Mouse (Mus musculus) adrenal gland, postnatal 25 days (tissue): ENCODE data around the gene Olfr747. TPM values are rescaled to one million over a fixed set of nuclear protein-coding genes. Genes with fewer than 3 reads are reported as not detected.
"Not testable (repeated sequence)": the region's sequence is repeated elsewhere in the genome, so short reads cannot be mapped to it uniquely, and the experiment has no call there.

Source experiments
- DNase-seq: peaks from one replicate; pipeline ENCODE4 v3.0.0; 2021; ENCODE audit warnings: mixed read lengths
- long read RNA-seq: library from polyadenylated mRNA; stranded (forward); transcript quantifications from one replicate; pipeline ENCODE4 v2.0.0, GENCODE M21; 2021
- total RNA-seq: library from RNA; stranded (reverse); gene quantifications from 2 replicates; pipeline ENCODE4 v1.2.3, GENCODE M21; 2021

The Olfr747 gene
- total RNA-seq, result not detected in 2 replicates
- long read RNA-seq, result 0 reads

DNA sequence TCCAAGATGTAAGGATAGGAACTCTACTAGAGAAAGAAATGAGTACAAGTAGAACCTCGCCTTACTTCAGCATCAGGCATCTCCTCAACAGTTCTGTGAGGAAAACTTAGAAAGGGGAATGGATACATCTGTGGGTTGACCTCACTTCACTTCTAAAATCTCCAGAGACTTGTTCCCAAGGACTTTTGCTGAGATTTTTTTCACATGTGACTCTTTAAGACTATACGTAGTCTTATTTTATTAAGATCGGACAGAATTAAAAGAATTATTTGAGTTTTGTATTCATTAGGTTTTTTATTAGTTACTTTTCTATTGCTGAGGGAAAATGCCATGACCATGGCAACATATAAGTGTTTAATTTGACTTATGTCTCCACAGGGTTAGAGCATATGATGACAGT lies at the start of gene Olfr747:
TSS of gene Olfr747 (minus strand) at position 101 of the 400 bp plus-strand sequence.
- DNase-seq, result no peak

DNA sequence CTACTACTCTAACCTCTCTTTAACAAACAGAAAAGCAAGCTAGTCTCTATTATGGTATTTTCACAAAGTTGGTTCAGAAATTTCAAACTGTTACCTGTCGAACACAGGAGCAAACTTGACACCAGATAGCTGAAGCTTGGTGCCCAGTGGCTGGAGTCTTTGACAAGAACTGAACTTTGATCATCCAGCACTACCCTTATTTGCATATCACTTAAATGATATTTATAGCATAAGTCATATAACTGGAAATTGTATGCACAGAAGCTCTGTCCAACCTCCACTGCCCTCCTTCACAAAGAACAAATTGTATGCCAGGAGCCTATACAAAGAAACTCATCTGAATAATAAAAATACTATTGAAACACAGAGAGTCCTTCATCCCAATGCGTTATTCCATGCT lies 48.6 kb upstream of the Olfr747 start:
- no peak for DNase-seq

DNA sequence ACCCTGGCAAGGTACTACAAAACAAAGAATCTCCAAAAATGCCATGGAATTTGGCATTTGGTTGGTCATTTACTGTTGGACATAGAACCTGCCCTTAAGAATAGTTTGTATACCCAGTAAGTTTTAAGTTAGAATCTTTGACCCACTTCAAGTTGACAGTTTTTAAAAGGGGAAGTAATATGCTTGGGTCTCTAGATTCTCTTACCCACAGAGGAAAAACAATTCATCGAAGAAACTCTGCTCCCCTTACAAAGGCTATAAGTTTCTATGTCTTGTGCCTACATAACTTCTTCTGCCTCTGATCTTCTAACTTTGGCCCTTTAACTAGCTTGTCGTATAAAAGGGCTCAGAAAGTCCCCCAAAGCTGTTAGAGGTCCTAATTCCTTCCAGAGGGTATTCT lies 47.3 kb upstream of the Olfr747 start:
- no peak for DNase-seq

DNA sequence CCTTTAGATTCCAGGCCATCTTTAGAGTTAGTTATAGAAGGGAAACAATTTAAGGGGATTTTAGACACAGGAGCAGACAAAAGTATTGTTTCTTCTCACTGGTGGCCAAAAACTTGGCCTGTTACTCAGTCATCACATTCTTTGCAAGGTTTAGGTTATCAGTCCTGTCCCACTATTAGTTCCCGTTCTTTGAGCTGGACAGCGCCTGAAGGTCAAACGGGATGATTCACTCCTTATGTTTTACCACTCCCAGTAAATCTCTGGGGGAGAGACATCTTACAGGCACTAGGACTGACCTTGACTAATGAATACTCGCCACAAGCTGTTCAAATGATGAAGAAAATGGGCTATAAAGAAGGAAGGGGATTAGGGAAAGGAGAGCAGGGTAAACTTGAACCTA lies 29.4 kb upstream of the Olfr747 start:
- DNase-seq, result peak; percentile 1

DNA sequence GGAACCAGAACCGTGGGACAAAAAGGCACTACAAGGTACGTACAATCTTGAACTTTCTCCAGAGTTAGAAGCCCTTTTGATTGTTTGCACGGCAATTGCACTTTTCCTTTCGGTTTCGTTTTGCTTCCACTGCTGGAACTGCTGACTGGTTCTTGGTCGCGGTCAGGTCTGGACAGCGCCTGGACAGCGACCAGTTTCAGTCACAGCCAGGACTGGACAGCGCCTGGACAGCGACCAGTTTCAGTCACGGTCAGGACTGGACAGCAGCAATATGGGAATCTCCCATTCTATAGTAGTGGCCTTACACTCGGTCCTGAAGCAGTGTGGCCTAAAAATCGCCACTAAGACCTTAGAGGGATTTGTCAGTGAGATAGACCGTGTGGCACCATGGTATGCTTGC lies 26.9 kb upstream of the Olfr747 start:
- DNase-seq, result not testable (repeated sequence)

DNA sequence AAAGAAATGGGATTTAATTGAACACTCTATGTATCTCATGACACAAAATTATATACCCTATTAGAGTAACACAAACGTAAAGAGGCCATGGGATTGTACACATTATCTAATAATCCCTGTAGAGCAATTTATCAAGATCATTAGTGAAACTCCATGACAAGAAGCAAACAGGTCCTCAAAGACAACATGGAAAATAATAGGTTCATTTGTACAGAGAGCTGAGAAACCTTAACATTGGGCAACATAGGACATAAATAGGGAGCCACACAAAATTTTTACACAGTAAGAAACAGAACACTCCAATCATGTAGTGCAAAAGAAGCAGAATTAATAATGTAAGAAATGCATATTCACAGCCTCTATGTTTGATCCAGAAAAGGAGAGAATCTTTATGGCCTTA lies 14.1 kb upstream of the Olfr747 start, which contains the start of gene Olfr748:
TSS of gene Olfr748 (plus strand) at position 301 of the 400 bp plus-strand sequence.
- no peak for DNase-seq

DNA sequence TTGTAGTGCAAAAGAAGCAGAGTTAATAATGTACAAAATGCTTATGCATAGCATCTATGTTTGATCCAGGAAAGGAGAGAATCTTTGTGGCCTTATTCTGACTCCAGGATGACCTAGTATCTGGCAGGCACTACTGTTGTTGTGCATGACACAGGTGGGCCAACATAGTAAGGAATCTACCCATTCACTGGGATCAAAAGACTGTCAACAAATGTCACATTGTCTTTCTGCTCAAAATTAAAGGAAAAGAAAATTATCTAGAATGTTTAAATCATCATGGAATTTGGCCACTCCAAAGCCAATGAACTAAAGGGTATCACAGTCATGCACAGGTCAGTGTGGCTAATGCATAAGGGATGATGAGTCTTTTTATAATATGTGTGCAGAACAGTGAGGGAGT lies 46.2 kb downstream of the Olfr747 start, which contains the start of gene Olfr746:
TSS of gene Olfr746 (plus strand) at position 301 of the 400 bp plus-strand sequence.
- DNase-seq, result no peak

DNA sequence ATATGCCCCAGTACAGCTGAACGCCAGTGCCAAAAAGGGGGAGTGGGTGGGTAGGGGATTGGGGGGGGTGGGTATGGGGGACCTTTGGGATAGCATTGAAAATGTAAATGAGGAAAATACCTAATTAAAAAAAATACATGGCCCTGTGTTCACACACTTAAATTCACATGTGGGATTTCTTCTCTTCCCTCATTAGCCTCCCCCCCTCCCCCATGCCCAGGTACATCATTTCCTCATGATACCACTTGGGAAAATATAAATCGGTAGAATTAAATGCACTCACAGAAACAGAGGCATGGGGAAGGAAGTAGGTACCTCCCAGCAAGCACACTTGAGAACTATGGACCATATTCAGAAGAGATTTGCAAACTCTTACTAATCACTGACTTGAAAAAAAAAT lies 53.9 kb downstream of the Olfr747 start, which contains the start of gene Olfr745:
TSS of gene Olfr745 (plus strand) at position 301 of the 400 bp plus-strand sequence.
- DNase-seq, result no peak

Other genes starting within 250 kb of the Olfr747 start
- not detected in 2 replicates for gene Olfr740, start 247.7 kb downstream of the Olfr747 start, total RNA-seq
- gene Olfr741, start 220.5 kb downstream of the Olfr747 start, total RNA-seq, result not detected in 2 replicates
- gene Olfr742, start 189.6 kb downstream of the Olfr747 start, total RNA-seq, result not detected in 2 replicates
- gene Olfr743, start 171.4 kb downstream of the Olfr747 start, total RNA-seq, result not detected in 2 replicates
- gene Olfr744, start 78.3 kb downstream of the Olfr747 start, total RNA-seq, result not detected in 2 replicates
- not detected in 2 replicates for gene Olfr745, start 53.8 kb downstream of the Olfr747 start, total RNA-seq
- not detected in 2 replicates for gene Olfr746, start 46.1 kb downstream of the Olfr747 start, total RNA-seq
- gene Olfr748, start 14.2 kb upstream of the Olfr747 start, total RNA-seq, result not detected in 2 replicates
- not detected in 2 replicates for gene Olfr749, start 51.9 kb upstream of the Olfr747 start, total RNA-seq
- 41.0 and 49.9 TPM in 2 replicates for gene Ttc5, start 92.3 kb upstream of the Olfr747 start, total RNA-seq
- not detected in 2 replicates for gene Ccnb1ip1, start 114.5 kb upstream of the Olfr747 start, total RNA-seq
- 36.9 and 37.5 TPM in 2 replicates for gene Parp2, start 114.6 kb upstream of the Olfr747 start, total RNA-seq
- gene Tep1, start 177.4 kb upstream of the Olfr747 start, total RNA-seq, result 27.1 and 28.2 TPM in 2 replicates
- 0.62 and 2.2 TPM in 2 replicates for gene Klhl33, start 204.3 kb upstream of the Olfr747 start, total RNA-seq
- 50.2 and 57.2 TPM in 2 replicates for gene Osgep, start 231.7 kb upstream of the Olfr747 start, total RNA-seq
- gene Apex1, start 231.8 kb upstream of the Olfr747 start, total RNA-seq, result 81.3 and 86.8 TPM in 2 replicates
- 75.5 and 78.7 TPM in 2 replicates for gene Pip4p1, start 237.7 kb upstream of the Olfr747 start, total RNA-seq
- gene Pnp, start 237.9 kb upstream of the Olfr747 start, total RNA-seq, result 47.6 and 55.1 TPM in 2 replicates